Mouse (Mus musculus): ENCODE measurements at regions not wholly inside any gene's neighbourhood (a gene's known extent, or its start where the extent isn't known, plus 50 kb on each side); places are given as distances from the start of the nearest gene placed in this dataset.

DNA sequence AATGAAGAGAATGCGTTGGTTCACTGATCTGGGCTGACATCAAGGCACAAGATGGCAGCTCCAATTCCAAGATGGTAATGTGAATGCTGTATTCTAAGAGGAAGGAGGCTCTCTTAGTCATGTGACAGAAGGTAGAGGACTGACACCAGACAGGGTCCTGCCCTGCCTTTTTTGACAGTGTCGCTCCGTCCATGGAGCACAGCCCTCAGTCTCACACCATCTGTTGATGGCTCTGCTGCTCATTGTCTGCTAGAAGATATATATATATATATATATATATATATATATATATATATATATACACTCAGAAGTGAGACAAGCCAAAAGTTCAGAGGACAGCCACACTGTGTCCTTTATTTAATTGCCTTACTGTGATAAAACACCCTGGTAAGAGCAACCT is 90.7 kb downstream of the Emp1 start:
- no peak for TF ChIP-seq CTCF (IDR thresholded peaks at IDR 0.05; ENCODE audit: extremely low read depth, insufficient read length, insufficient replicate concordance, low read depth, low read length)
- TF ChIP-seq POLR2A (IDR thresholded peaks at IDR 0.05; ENCODE audit: low read depth, low read length): no peak

Measured in small intestine, adult 2 months (tissue).